Mouse (Mus musculus): Measurements from ENCODE around the gene Anks3.

Gene Anks3

DNA sequence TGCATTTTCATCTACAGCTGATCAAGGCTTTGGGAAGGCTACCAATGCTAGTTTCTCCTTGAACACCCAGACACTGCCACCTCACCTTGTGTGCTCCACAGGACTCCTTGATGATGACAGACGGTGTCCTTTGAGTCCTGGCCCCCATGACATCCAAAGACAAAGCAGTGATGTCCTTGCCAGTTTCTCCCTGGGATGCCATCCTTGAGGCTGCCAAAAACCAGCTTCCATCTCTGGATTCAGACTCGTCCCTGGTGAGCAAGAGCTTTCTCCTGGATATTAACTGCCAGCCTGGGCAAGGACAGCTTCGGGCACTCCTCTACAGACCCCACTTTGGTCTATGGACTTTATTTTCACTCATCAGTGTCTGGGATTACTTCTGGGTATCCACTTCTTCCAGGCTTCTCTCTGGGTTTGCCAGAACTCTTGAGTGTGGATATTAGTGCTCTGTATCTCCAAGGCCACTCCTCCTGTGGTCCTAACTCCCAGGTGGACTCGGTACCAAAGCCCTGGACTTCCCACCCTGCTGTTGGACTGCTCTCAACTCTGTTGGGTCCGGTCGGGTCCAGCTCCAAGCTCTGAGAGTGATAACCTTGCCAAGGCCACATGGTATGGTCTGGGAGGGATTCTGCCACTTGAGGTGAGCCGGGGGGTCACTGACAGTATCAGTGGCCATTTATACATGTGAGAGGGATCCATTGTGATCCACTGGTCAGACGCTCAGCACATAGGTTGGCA is 1.6 kb upstream of the Anks3 start:
- no peak for DNase-seq

GRCm38 (mm10) chr16:4964731-4965391 is 856 bp upstream of the Anks3 start:
- DNase-seq, result no peak

DNA sequence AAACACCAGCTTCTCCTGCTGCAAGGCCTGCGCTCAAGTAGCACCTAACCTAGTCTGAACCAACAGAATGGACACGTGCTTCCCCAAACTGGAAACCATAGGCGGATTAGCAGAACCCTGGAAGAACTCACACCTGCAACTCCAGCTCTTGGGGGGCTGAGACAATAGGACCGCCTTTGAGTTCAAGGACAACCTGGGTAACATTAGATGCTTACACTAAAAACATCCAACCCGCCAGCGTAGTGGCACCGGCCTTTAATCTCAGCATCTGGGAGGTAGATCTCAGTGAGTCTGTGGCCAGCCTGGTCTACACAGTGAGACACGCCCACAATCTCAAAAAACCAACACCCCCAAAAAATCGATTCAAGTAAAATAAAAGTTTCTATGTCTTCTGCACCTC is 659 bp downstream of the Anks3 start:
- no peak for DNase-seq

GRCm38 (mm10) chr16:4960260-4960659 is 3.7 kb downstream of the Anks3 start:
- no peak for DNase-seq

DNA sequence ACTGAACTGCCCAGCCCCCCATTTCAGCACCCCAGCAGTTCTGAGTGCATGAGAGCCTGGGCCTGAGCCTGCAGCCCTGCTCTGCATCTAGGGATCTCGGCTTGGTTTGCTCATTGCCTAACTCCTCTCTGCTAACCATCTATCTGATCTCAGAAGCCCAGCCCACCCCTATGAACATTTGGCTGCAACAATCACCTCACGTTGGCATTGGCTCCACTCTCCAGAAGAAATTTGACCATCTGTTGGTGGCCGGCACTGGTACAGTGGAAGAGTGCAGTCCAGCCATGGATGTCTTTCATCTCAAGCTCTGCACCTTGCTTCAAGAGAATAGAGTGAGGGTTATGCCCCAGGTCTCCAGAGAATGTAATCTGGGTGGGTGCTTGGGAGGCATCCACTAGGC is 6.6 kb downstream of the Anks3 start:
- DNase-seq, result no peak

DNA sequence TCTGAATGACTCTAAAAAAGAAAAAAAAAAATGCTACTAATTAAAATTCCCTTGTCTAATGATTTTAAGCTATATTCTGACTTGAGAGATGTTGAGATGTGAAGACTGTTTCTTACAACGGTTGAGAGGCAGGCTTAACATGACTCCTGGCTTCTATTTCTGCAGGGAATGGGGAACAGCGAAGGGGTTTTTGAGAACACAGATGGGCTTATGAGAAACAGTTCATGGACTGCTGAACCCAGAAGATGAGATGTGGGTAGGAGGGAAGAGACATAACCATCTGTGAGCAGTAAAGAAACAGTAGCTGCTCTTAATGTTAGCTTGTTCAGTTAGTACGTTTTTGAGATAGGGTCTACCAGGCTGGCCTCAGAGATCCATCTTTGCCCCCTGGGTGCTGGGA is 7.4 kb downstream of the Anks3 start:
- DNase-seq, result no peak

DNA sequence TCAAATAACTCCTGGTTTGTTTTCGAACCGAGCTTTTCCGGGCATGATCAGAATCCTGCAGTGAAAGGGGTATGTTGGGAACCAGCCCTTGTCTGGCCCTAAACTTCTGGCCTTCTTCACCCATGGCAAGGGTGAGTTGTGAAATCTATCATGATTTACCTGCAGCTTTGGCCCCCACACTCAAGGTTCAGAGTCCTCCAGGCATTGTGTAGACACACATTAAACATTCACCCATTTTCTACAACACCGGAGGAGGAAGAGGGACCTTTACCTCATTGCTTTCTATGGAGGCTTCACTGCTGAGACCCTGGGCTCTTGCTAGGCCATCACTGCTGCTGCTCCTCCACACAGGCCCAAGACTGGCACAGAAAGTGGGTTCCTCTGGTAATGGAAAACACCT is 16.6 kb downstream of the Anks3 start:
- DNase-seq, result no peak

DNA sequence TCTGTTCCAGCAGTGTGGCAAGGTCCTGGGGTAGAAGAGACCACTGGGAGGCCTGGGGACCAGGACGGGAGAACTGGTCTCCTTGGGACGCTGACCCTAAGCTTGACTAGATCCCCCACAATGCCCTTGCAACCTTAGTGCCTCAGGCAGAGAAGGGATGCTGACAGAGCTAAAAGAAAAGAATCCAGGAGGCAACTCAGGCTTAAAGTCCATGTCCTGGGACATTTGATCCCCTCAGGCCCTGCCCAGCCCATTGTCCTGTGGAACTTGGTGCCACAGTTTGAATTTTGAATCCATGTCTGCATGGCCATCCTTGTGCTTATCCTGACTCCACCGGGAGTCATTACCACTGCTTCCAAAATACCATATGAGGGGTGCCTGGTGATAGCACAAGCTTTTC is 17.9 kb downstream of the Anks3 start:
- DNase-seq, result no peak

DNA sequence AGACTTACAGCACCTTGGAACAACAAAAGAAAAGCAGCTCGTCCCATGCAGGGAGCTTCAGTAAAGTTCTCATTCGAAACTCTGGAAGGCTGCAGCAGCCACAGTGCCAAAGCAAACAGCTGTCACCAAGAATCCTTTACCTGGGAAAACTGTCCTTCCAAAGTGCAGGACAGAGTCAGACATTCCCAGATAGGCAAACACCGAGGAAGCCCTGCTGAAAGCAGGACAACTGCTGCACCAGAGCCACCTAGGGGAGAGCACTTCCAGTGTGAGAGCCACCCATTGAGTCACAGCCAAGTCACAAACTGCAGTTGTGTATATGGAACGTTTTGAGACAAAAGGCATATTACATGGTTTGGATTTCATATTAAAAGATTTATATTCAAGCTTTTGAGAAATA is 18.6 kb downstream of the Anks3 start:
- DNase-seq, result no peak

DNA sequence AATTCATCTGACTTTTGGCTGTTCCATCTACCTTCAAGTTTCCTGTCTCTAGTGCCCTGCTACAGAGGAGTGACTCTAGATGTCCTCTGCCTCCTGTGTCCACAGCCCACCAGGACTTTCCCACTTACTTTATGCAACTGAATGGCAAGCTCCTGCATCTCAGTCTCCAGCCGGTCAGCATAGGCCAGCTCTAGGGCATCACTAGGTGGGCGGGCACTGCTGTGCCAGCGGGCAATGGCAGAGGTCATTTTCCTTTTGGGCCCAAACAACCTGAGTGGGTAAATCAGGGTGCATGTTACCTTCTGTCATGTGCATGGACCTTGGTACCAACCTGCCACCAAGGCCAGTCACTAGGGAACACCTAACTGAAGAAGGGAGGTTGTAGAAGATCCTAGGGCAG is 20.6 kb downstream of the Anks3 start:
- DNase-seq, result no peak

DNA sequence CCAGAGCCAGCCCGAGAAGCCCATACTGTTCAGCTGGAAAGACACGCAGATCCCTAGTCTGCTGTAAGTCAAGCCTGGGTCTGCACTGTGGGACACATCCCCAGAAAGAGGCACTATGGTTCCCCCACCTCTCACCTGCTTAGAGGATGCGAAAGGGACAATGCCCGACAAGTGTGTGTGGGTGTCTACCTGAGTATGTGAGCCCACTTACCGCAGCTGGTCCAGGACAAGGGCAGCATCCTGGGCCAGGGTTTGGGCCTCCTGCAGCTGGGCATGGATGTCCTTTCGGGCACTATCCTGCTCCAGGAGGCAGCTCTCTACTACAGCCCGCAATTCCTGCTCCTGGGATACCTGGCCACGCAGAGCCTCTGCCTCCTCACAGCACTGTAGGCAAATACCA is 21.1 kb downstream of the Anks3 start:
- no peak for DNase-seq

DNA sequence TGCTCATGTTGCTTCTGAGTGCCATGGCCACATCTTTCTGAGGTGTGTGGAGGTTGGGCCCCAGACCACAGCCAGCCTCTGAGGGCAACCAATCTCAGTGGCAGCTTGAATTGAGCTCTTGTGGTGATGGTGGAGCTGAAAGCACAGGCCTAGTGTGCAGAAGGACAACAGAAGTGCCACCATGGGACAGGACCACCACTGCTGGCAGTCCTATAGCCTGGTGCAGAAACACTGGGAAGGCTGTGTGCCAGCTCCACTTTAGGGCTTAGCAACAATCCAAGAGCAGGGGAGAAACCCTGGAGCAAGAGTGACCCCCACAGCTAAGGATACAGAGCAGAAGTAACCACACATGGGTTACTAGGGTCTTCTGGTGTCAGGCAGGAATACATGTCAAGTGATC is 23.0 kb downstream of the Anks3 start:
- no peak for DNase-seq

DNA sequence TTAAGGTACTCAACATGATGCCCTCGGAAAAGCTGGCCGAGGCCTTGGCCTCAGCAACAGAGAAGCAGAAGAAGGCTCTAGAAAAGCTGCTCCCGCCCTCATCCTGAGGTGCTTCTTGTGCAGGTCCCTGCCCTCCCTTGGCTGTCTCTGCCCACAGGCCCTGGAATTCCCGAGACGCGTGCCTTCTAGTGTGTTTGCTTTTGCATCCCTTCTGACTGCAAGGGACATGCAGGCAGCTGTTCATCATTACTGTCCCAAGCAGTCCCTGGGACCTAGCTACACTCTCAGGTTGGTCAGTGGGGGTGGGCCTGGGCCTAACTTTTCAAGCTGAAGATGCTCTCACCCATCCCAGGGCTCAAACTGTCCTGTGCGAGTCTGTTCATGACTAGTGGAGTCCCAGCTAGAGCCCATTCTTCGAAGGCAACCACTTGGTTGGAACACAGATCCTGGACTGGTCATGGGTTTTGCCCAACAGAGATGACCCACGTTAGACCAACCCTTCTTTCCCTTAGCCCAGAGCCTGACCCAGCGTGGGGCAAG is 23.6 kb downstream of the Anks3 start:
- no peak for DNase-seq

GRCm38 (mm10) chr16:4939412-4939811 is 24.6 kb downstream of the Anks3 start:
- peak; percentile 41 for DNase-seq

GRCm38 (mm10) chr16:4938989-4939388 is 25.0 kb downstream of the Anks3 start:
- peak; percentile 97 for DNase-seq

DNA sequence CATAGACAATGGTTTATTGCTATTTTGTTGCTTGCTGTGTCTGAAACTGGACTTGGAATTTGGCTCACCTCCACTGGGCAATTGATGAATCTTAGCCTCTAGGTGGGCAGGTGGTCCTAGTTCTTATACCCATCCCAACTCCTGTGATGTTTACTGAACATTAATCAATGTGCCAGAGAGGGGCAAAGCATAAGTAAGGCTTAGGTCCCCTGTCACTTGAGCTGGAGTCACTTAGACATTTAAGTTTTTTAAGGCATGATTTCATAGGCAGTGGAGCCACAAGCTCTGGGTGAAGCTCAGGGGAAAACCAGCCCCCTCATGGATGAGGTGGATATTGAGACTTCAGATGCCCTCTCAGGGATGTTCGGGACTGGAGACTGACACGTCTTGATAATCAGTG is 25.5 kb downstream of the Anks3 start, which contains the start of gene Nudt16l1:
Gene Nudt16l1 (plus strand): TSS at position 301 of the 400 bp plus-strand sequence.
- DNase-seq, result no peak

DNA sequence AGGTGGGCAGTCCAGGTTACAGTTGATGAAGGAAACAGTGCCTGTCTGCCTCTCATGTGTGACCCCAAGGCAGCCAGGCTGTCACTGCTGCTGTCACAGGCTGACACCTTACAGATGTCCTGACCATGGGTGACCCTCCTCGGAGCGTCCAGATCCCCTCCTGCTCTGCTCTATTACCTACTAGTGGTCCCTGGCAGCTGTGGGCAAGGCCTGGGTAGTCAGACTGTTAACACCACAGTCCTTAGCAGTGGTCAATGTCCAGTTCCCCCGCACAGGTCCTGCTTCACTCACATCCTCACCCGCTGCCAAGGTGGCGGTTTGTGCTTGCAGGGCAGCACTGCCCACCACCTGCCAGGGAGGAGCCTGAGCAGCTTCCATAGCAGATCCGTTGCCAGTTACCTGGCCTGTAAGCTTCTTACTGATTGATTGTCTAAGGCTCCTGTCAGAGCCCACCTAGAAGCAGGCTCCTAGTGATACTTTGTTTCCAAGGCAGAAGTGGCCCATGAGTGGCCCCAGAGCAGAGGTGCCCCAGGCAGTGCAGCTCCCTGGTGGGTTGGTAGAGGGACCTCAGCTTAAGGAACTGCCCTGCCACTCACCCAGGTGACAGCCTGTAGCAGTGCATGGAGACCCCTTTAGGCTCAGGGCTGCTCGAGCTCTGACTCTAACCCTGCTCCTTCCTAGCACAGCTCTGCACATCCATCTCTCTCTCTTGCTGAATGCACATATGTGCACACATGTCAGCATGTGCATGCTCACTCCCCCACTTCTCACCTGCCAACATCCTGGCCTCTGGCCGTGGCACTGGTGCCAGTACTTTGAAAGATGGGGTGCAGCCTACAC is 26.4 kb downstream of the Anks3 start:
- no peak for DNase-seq

GRCm38 (mm10) chr16:4935931-4936703 is 27.9 kb downstream of the Anks3 start:
- no peak for DNase-seq

GRCm38 (mm10) chr16:4935430-4935829 is 28.6 kb downstream of the Anks3 start:
- no peak for DNase-seq

DNA sequence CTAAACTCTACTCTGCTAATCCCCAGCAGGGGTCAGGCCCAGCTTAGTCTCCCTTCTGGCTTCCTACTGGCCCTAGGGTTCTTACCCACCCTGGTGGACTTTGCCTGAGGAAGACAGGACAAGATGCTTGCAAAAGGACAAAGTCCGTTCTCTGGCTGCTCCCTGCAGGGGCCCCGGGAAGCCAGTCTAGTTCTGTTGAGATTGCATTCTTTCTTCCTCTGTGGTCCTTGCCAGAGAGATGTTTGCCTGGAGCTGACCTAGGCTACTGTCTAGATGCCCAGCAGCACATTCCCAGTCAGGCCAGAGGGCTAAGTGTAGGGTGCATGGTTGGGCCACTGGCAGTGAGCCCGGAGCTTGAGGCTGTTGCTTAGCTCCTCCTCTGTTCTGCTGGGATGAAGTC is 31.6 kb downstream of the Anks3 start:
- DNase-seq, result no peak

DNA sequence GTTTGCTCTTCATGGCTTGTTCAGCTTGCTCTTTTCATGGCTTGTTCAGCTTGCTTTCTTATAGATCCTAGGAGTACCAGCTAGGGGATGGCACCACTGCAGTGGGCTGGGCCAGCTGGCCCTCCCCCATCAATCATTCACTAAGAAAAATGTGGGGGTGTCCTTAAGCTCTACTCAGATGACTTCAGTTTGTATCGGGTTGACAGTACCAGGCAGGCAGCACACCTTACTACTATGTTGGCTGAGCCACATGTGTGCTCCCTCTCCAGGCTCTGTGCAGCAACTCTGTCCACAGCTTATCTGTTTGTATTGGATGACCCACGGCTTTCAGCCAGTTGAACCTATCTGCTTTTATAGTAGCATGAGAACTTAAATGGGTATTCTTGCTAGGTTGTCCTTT is 35.5 kb downstream of the Anks3 start:
- DNase-seq, result no peak

- DNase-seq, result no peak
Observed at GRCm38 (mm10) chr16:4927967-4928366, 36.0 kb downstream of the Anks3 start.

DNA sequence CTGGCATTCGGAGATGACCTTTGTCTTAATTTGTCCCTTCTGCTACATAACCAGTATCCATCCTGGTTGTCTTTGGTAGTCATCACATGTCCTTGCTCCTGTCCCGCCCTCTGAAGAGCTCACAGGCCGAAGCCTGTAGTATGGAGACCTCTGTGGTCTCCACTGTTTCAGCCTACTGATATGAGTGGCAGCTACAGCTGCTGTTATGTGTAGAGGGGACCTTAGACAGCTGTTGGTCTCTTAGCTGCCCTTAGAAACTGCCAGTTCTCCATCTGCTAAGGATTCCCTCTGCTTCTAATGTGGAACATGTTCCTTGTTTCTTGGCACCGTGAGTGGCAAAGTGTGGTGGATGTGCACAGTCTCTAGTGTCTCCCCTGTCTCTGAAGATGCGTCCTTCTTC is 40.0 kb downstream of the Anks3 start:
- DNase-seq, result no peak
